Mouse (Mus musculus) liver, embryonic 12.5 days (tissue): Measurements from ENCODE around the gene Fnbp1l. TPM values are rescaled to one million over a fixed set of nuclear protein-coding genes. Genes with fewer than 3 reads are reported as not detected.
A peak's percentile ranks its signal among the peaks of the same experiment; 100 is the strongest.

Source experiments
- ATAC-seq: fragments of 200-750 bp; cut with Nextera tagmentation; 2 replicates; pipeline ENCODE4 v1.8.0; 2017; ENCODE audit warnings: moderate number of reproducible peaks, mild to moderate bottlenecking, moderate library complexity
- H3K27ac ChIP-seq: fragments of 300-500 bp; sonication (generic); 2 replicates; pipeline ENCODE4 v1.5.1; 2016; ENCODE audit warnings: mild to moderate bottlenecking
- H3K27me3 ChIP-seq: fragments of 300-500 bp; sonication (generic); replicated peaks from 2 replicates; pipeline ENCODE4 v1.6.1; 2016; ENCODE audit warnings: mild to moderate bottlenecking, moderate library complexity
- H3K36me3 ChIP-seq: fragments of 300-500 bp; sonication (generic); 2 replicates; pipeline ENCODE4 v1.6.1; 2016; ENCODE audit warnings: mild to moderate bottlenecking, moderate library complexity
- H3K4me1 ChIP-seq: fragments of 300-500 bp; sonication (generic); 2 replicates; pipeline ENCODE4 v1.6.1; 2016
- H3K4me2 ChIP-seq: fragments of 300-500 bp; sonication (generic); 2 replicates; pipeline ENCODE4 v1.6.1; 2016; ENCODE audit warnings: mild to moderate bottlenecking, moderate library complexity
- H3K4me3 ChIP-seq: fragments of 300-500 bp; sonication (generic); 2 replicates; pipeline ENCODE4 v1.5.1; 2016; ENCODE audit warnings: mild to moderate bottlenecking, moderate library complexity
- H3K9ac ChIP-seq: fragments of 300-500 bp; sonication (generic); 2 replicates; pipeline ENCODE4 v1.6.1; 2016; ENCODE audit warnings: mild to moderate bottlenecking, moderate library complexity
- H3K9me3 ChIP-seq: fragments of 300-500 bp; sonication (generic); replicated peaks from 2 replicates; pipeline ENCODE4 v1.6.1; 2016; ENCODE audit warnings: mild to moderate bottlenecking, moderate library complexity
- WGBS: fragments of 180-500 bp; shearing (Covaris S2); methylation state at CpG from one replicate; pipeline ENCODE4 v1.1.7; 2016; ENCODE audit not compliant: insufficient replicate concordance; 5-methylcytosine and 5-hydroxymethylcytosine counted together
- polyA plus RNA-seq: library from polyadenylated mRNA; unstranded; fragments of >200 nt; fragmentation: Nextera tagmentation; extraction: Ambion mirVana; gene quantifications from 2 replicates; pipeline ENCODE4 v1.2.1, GENCODE M21; 2016

Gene Fnbp1l
- polyA plus RNA-seq, 1 experiment from 2014 or later: 7.2 TPM

DNA sequence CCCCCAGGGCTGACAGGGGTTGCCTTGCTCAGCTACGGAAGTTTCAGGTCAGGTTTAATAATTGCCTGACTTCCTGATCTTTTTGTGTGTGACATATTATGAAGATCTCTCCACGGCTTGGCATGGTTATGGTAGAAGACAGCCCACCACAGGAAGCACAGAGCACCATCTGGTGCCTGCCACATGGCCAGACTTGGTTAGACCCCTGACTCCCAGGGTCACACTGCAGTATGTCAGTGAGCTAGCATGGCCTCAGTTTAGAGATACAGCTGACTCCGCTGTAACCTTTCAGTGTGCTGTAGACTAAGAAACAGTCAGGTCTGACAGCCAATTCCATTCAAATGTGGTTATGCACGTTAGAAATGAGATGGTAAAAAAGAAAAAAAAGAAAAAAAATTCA, 101.8 kb downstream of the Fnbp1l start:
- WGBS: 43% methylated on average over 4 of the region's 4 CpGs
- ATAC-seq: no peak

DNA sequence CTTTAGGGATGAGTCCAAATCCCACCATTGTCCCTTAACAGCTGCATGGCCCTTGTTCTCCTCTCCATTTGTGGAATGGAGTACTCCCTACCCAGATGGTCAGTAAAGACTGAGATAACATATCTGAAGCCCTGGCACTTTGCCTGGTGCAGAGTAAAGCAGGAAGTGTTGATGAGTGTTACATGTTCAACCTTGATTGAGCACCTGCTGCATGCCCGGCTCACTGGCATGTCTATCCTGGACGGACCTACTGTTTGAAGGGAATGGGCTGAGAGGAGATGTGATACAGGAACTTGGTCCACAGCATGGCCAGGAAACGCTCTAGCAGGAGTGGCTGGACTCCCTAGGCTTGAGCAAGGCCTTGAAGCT, 103.2 kb downstream of the Fnbp1l start:
- 62% methylated on average over 3 of the region's 3 CpGs for WGBS
- Histone ChIP-seq H3K9me3 (no peaks in the 10 kb centered on the region), H3K27ac (no peak overlapping the region), H3K36me3 (no peaks in the 10 kb centered on the region), H3K4me3 (no peak overlapping the region), H3K4me1 (peaks cover 18% of the 10 kb centered on the region; the same call in 1 of the 2 replicates), H3K4me2 (no peak overlapping the region), H3K9ac (no peak overlapping the region), H3K27me3 (no peaks in the 10 kb centered on the region)
- no peak for ATAC-seq

More for the DNA sequence above, 101.8 kb downstream of the Fnbp1l start:
- Histone ChIP-seq H3K36me3 (no peaks in the 10 kb centered on the region), H3K9ac (no peak overlapping the region), H3K4me3 (no peak overlapping the region), H3K4me1 (peaks cover 14% of the 10 kb centered on the region; the same call in 1 of the 2 replicates), H3K9me3 (no peaks in the 10 kb centered on the region), H3K4me2 (no peak overlapping the region), H3K27ac (no peak overlapping the region), H3K27me3 (no peaks in the 10 kb centered on the region)

DNA sequence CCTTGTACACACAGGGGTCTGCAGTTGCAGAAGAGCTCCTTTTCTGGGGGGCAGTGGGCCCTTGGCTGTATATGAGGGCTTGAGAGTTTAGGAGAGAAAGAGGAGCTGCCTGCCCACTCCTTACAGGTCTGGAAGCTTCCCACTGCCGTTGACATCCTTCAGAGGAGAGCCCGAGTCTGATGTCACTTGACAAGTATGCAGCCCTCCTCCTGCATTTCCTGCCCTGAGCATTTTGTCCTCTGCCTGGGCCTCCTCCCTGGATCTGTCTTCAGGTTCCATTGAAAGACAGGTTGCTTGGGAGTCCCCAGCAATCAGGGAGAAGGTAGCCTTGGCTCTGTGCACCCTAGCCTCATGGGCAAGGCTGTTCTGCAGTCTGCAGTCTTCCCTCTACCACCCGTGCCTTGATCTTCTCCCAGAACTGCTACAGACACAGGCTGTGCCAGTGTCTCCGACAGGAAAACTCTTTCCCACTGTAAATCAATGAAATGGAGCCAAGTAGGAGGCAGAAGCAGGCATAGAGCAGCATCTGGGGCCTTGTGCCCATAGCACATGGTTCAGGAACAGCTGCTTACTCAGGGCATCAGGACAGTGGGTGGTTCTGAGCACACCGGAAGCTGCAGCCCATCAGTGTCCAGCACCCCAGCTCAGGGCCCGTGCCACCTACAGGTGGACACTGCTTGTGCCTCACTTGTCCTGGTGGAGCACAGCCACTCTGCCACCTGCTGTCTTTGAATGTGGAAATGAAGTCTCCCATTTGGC, 103.8 kb downstream of the Fnbp1l start:
- ATAC-seq: no peak
- Histone ChIP-seq H3K4me3 (no peak overlapping the region), H3K36me3 (no peaks in the 10 kb centered on the region), H3K4me2 (no peak overlapping the region), H3K9ac (no peak overlapping the region), H3K27ac (no peak overlapping the region), H3K27me3 (no peaks in the 10 kb centered on the region), H3K9me3 (no peaks in the 10 kb centered on the region), H3K4me1 (peaks cover 18% of the 10 kb centered on the region)
- WGBS: 50% methylated on average over 6 of the region's 6 CpGs

DNA sequence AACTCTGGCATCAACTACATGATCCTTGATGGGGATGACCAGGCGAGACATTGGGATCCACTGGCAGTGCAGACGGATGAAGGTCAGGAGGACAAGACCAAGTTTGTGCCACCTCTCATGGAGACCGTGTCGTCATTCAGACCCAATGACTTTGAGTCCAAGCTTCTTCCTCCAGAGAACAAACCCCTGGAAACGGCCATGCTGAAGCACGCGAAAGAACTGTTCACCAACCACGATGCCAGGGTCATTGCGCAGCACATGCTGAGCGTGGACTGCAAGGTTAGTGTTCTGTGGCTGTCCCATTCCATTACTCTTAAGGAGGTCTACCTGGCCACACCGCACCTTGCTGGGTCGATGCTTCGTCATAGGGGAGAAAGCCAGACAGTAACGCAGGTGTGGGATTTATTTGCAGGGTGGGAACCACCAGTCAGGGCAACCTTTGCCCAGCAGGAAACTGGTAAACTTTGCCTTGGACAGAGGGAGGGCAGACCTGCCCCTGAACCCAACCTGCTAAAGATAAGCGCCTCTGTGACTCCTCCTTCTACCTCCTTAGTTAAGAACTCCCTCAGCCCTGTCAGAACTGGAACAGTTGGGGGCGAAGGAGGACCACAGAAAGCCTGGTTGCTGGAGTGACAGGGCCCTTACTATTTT, 106.7 kb downstream of the Fnbp1l start:
- Histone ChIP-seq H3K36me3 (no peaks in the 10 kb centered on the region), H3K27ac (no peak overlapping the region), H3K9ac (no peak overlapping the region), H3K4me1 (peaks cover 30% of the 10 kb centered on the region), H3K4me3 (no peak overlapping the region), H3K9me3 (no peaks in the 10 kb centered on the region), H3K27me3 (no peaks in the 10 kb centered on the region), H3K4me2 (no peak overlapping the region)
- no peak for ATAC-seq
- WGBS: 78% methylated on average over 16 of the region's 16 CpGs

DNA sequence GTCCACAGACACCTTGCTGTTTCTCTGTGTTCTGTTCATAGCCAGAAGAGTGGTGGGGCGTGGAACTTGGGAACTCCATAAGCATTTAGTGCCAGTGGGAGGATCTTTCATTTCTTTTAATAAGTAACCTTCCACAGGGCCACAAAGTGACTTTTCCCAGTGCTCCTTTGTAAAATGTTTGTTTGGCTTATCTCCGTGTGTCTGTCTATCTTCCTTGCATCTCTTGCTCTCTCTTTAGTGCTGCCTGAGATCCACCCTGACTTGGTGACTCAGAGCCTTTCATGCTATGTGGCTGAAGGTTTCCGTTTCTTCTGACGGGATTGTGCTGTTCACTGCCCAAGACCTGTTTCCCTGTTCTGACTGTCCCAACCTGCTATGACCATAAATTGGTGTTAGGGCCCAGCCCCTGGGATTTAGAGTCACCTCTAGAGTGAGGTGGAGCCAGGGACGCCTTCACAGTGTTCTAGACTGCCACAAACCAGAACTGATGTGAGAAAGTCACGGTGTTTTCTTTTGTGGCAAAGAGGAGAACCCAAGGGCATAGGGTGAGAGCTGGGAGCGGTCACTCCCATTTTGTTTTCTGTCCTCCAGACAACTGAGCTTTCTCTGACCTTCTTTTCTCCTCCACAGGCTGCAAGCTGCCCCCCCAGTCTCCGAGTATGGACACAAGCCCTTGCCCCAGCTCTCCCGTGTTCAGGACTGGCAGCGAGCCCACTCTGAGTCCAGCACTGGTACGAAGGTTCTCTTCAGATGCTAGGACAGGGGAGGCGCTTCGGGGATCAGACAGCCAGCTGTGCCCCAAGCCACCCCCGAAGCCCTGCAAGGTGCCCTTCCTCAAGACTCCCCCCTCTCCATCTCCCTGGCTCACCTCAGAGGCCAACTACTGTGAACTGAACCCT, 107.5 kb downstream of the Fnbp1l start:
- Histone ChIP-seq H3K4me3 (no peak overlapping the region), H3K4me2 (no peak overlapping the region), H3K27me3 (no peaks in the 10 kb centered on the region), H3K27ac (0 out of 2 replicates have a peak overlapping the region, but pooled peaks have one; percentile 10), H3K9me3 (no peaks in the 10 kb centered on the region), H3K36me3 (no peaks in the 10 kb centered on the region), H3K4me1 (peaks cover 30% of the 10 kb centered on the region), H3K9ac (no peak overlapping the region)
- no peak for ATAC-seq
- WGBS: 63% methylated on average over 14 of the region's 14 CpGs

DNA sequence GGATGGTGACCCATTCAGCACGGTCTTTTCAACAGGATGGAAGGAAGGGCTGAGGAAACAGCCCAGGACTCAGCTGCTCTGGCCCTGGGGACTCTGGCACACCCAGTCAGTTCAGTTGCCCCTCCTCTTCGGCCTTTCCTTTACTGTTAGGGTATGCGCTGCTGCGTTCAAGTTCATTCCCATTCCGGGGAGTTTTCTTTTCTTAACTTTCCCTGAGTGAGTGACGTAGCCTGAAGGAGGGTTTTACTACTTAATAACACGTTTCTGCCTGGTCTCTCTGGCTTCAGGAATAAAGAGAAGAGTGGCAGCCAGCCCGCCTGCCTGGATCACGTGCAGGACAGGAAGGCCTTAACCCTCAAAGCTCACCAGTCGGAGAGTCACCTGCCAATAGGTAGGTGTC, 108.6 kb downstream of the Fnbp1l start:
- Histone ChIP-seq H3K9me3 (no peaks in the 10 kb centered on the region), H3K9ac (no peak overlapping the region), H3K4me1 (peaks cover 30% of the 10 kb centered on the region), H3K27ac (peak overlapping the region; percentile 52; the same call in 1 of the 2 replicates), H3K27me3 (no peaks in the 10 kb centered on the region), H3K4me3 (no peak overlapping the region), H3K4me2 (no peak overlapping the region), H3K36me3 (no peaks in the 10 kb centered on the region)
- ATAC-seq: no peak; the same call in 1 of the 2 replicates
- WGBS: 60% methylated on average over 10 of the region's 10 CpGs

DNA sequence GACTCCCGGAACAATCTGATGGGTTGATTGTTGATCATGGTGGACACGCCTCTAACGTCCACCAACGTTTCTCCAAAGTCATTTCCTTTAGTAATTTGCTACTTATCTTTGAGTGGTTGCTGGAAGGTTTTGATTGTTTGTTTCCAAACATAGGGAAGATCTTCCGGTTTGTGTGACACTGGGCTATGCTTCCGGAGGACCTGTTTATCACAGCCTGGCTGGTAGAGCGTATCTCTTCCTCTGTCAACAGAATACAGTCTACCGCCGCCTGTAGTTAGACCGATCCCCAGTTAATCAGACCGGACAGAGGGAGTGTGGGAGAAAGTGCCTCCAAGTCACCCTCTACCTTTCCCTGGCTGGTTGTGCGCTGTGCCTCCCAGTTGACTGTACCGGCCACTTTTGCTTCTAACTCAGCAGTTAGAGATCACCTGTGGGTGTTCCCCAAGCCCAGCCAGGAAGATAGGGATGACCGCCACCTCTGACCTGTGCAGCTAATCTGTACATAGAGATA, 109.2 kb downstream of the Fnbp1l start:
- H3K4me2 ChIP-seq: peak overlapping the region; percentile 45

DNA sequence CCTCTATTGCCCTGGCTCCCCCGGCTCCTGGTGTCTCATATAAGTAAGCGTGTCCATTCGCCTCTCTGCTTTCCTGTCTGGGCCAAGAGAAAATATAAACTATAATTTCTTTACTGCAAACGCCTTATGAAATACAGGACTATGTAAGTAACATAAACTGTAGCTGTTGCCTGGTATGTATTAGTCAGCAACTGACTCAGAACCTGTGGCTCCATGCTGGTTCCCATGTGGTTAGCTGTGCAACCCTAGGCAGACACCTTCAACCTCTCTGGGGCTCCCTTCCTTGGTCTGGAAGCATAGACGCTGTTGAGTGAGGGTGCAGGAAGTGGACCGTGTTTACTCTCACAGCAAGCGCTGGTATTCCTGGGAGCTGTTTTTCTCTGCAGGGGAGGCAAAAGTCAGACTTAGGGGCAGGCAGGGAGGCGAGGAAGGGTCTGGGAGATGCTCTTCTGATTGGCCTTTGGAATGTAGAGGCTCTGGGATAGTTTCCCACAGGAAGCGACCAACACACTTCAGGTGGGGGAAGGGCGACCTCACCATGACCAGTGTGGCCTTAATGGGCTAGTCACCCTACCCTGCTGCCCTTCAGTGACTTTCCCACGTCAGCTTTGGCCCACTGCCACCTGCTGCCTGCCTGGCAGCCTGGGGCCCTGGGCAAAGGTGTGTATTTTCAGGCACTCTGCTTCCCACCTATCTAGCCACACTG, 109.8 kb downstream of the Fnbp1l start:
- 42% methylated on average over 11 of the region's 11 CpGs for WGBS
- Histone ChIP-seq H3K4me1 (peaks cover 30% of the 10 kb centered on the region), H3K9ac (no peak overlapping the region), H3K4me3 (no peak overlapping the region), H3K27me3 (no peaks in the 10 kb centered on the region), H3K36me3 (no peaks in the 10 kb centered on the region), H3K9me3 (no peaks in the 10 kb centered on the region), H3K4me2 (peak overlapping the region; percentile 45), H3K27ac (peak overlapping the region; percentile 46)
- ATAC-seq: peak; percentile 30

More for the DNA sequence above, 109.2 kb downstream of the Fnbp1l start:
- Histone ChIP-seq H3K4me3 (no peak overlapping the region), H3K27ac (peak overlapping the region; percentile 46), H3K9ac (no peak overlapping the region), H3K27me3 (no peaks in the 10 kb centered on the region), H3K4me1 (peaks cover 30% of the 10 kb centered on the region), H3K36me3 (no peaks in the 10 kb centered on the region), H3K9me3 (no peaks in the 10 kb centered on the region)
- 30% methylated on average over 14 of the region's 14 CpGs for WGBS
- ATAC-seq: peak; percentile 53

DNA sequence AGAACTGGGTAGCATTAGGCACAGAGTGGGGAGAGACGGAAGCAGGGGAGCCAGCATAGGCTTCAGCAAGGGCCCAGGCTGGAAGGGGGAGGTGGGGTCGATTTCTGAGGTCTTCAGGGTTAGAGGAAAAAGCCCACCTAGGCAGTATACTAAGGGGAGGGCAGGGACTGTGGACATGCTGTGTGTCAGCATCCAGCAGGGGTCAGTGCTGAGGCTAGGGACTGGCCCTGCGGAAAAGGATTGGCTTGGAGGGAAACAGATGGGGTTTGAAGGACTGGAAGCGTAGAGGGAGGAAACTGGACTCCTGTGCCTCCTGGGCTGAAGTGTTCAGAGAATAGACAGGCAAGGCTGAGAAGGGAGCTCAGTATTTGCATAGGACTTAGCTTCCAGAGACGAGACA, 110.4 kb downstream of the Fnbp1l start:
- H3K4me1 ChIP-seq: peaks cover 30% of the 10 kb centered on the region
- H3K4me2 ChIP-seq: no peak overlapping the region
- H3K9ac ChIP-seq: no peak overlapping the region
- no peaks in the 10 kb centered on the region for H3K27me3 ChIP-seq
- H3K36me3 ChIP-seq: no peaks in the 10 kb centered on the region
- 36% methylated on average over 5 of the region's 5 CpGs for WGBS
- ATAC-seq: no peak
- H3K9me3 ChIP-seq: no peaks in the 10 kb centered on the region
- H3K4me3 ChIP-seq: no peak overlapping the region
- no peak overlapping the region for H3K27ac ChIP-seq

DNA sequence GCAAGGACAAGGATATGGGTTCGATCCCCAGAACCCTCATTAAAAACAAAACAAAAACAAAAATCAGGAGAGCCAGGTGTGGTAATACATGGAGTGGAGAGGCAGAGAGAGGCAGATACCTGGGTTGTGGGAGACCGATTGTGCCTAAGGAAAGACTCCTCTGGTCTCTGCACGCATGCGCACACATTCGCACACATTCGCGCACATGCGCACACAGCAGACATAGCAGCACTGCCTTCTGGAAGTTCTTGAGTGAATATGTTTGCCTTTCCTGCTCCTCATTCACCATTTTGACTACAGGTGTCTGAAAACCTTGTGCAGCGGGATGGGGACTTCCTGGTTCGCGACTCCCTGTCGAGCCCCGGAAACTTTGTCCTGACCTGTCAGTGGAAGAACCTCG, 111.7 kb downstream of the Fnbp1l start:
- peaks cover 28% of the 10 kb centered on the region for H3K4me1 ChIP-seq
- H3K27me3 ChIP-seq: no peaks in the 10 kb centered on the region
- H3K4me3 ChIP-seq: no peak overlapping the region
- H3K4me2 ChIP-seq: no peak overlapping the region
- no peaks in the 10 kb centered on the region for H3K36me3 ChIP-seq
- no peak overlapping the region for H3K27ac ChIP-seq
- 92% methylated on average over 14 of the region's 14 CpGs for WGBS
- no peak for ATAC-seq
- no peak overlapping the region for H3K9ac ChIP-seq
- H3K9me3 ChIP-seq: no peaks in the 10 kb centered on the region

DNA sequence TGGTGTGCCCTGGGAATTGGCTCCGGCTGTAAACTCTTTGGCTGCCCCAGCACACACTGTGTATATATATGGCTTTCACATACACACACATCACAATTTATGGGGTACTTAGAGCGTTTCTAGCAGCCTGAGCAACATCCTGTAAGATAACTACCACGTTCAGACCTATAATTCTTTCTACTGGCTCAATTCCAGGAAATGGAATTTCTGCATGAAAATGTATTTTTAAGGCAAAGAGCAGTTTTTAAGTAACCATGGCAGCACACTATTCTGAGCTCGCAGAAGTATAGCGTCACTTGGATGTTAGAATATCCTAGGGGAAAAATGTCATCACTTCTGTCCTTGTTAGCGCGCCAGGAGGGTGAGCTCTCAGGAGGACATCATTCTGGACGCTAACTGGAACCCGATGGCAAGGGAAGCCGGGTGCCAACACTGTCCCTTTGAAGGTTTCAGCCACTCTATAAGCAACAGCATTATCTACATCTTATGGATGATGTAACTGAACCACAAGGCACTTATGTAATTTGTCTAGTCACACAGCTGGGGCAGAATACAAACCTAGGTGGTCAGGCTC, 113.1 kb downstream of the Fnbp1l start:
- Histone ChIP-seq H3K36me3 (no peaks in the 10 kb centered on the region), H3K9me3 (no peaks in the 10 kb centered on the region), H3K27ac (no peak overlapping the region), H3K4me3 (no peak overlapping the region), H3K4me2 (no peak overlapping the region), H3K4me1 (peaks cover 23% of the 10 kb centered on the region), H3K9ac (no peak overlapping the region), H3K27me3 (no peaks in the 10 kb centered on the region)
- no peak for ATAC-seq
- 68% methylated on average over 10 of the region's 10 CpGs for WGBS
